Mouse (Mus musculus) kidney, embryonic 16.5 days (tissue): ENCODE results near the gene Abhd12. TPM values are rescaled to one million over a fixed set of nuclear protein-coding genes. Genes with fewer than 3 reads are reported as not detected.

Source experiments
- ATAC-seq: fragments of 200-750 bp; cut with Nextera tagmentation; 2 replicates; pipeline ENCODE4 v1.8.0; 2017; ENCODE audit warnings: moderate TSS enrichment; ENCODE audit not compliant: low FRiP score, low TSS enrichment
- H3K27ac ChIP-seq: fragments of 300-500 bp; sonication (generic); 2 replicates; pipeline ENCODE4 v1.5.1; 2014; ENCODE audit warnings: low read length
- H3K27me3 ChIP-seq: fragments of 300-500 bp; sonication (generic); 2 replicates; pipeline ENCODE4 v1.6.1; 2014; ENCODE audit warnings: low read length, control low read depth, mixed read lengths; ENCODE audit not compliant: insufficient read depth
- H3K36me3 ChIP-seq: fragments of 300-500 bp; sonication (generic); 2 replicates; pipeline ENCODE4 v1.6.1; 2014; ENCODE audit warnings: low read length, control low read depth, mixed read lengths; ENCODE audit not compliant: insufficient read depth
- H3K4me1 ChIP-seq: fragments of 300-500 bp; sonication (generic); 2 replicates; pipeline ENCODE4 v1.6.1; 2014; ENCODE audit warnings: low read length, control low read depth, mixed read lengths; ENCODE audit not compliant: insufficient read depth
- H3K4me2 ChIP-seq: fragments of 300-500 bp; sonication (generic); replicated peaks from 2 replicates; pipeline ENCODE4 v1.6.1; 2014; ENCODE audit warnings: low read depth, low read length
- H3K4me3 ChIP-seq: fragments of 300-500 bp; sonication (generic); 2 replicates; pipeline ENCODE4 v1.5.1; 2014; ENCODE audit warnings: mild to moderate bottlenecking, low read length
- H3K9ac ChIP-seq: fragments of 300-500 bp; sonication (generic); replicated peaks from 2 replicates; pipeline ENCODE4 v1.6.1; 2014; ENCODE audit warnings: low read length
- H3K9me3 ChIP-seq: fragments of 300-500 bp; sonication (generic); 2 replicates; pipeline ENCODE4 v1.6.1; 2016; ENCODE audit warnings: low read length, control low read depth
- WGBS: fragments of 180-500 bp; shearing (Covaris S2); extraction: QIAGEN DNeasy Blood & Tissue Kit; methylation state at CpG from one replicate; pipeline ENCODE4 v1.1.7; 2014; 5-methylcytosine and 5-hydroxymethylcytosine counted together
- polyA plus RNA-seq: library from polyadenylated mRNA; unstranded; fragments of >200 nt; fragmentation: Nextera tagmentation; extraction: Ambion mirVana; gene quantifications from 2 replicates; pipeline ENCODE4 v1.2.1, GENCODE M21; 2015

The Abhd12 gene
- polyA plus RNA-seq, 1 experiment from 2014 or later = 74.1 TPM

DNA sequence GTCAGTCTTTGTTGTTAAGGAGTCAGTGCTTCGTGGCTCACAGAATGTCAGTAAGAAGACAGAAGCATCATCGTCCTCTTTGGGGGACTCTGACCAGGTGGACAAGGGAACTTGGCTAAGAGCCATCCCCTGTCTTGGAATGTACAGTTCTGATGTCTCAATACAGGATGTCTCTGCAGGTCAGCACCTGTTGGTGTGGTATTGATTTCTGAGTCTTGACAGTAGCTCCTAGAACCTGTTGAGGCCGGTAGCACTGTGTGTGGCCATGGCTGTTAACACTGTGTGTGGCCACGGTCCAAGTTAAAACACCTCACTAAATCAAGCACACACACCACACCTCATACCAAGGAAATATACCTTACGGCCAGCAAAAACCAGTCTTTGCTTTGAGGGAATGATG lies 103.9 kb downstream of the Abhd12 start:
- no peak for ATAC-seq
- 89% methylated on average over 5 of the region's 5 CpGs for WGBS
- Histone ChIP-seq H3K4me3 (no peak overlapping the region), H3K9me3 (no peaks in the 10 kb centered on the region), H3K27me3 (no peaks in the 10 kb centered on the region), H3K4me2 (no peak overlapping the region), H3K4me1 (no peaks in the 10 kb centered on the region), H3K9ac (no peak overlapping the region), H3K27ac (no peak overlapping the region), H3K36me3 (peaks cover 31% of the 10 kb centered on the region)

DNA sequence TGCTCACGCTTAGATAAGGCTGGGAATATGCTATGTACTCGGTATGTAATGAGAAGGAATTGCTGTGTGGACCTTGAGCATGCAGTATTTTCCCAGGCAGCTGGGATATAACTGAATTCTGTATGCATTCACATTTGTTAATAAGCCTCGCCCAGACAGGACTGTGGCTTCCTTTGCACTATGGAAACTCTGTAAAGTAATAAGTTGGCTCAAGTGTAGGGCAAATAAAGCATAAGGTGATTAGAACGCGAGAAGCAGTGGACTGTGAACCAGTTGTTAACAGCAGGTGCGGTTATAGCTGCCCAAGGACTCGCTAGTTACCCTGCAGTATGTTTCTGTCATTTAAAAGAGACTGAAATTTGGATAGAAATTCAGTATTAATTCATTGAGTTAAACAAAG lies 106.5 kb downstream of the Abhd12 start:
- 81% methylated on average over 7 of the region's 7 CpGs for WGBS
- Histone ChIP-seq H3K36me3 (peaks cover 23% of the 10 kb centered on the region), H3K9me3 (no peaks in the 10 kb centered on the region)

DNA sequence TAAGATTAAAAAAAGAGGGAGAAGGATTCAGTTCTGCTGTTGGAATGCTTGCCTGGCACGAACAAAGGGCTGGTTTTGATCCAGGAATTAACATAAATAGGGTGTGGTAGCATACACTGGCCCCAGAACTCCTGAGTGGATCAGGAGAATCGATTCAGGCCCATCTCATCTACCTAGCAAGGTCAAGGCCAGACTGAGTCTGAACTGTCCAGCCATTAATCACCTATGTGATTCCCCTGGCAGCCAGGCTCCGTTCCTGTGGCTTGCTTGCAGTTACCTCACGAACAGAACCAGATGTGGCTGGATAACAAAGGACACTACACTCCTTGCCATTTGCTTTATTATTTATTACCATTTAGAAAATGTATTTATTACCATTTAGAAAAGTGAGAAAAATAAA lies 111.2 kb downstream of the Abhd12 start:
- ATAC-seq = no peak
- Histone ChIP-seq H3K27ac (no peak overlapping the region), H3K9me3 (no peaks in the 10 kb centered on the region), H3K27me3 (no peaks in the 10 kb centered on the region), H3K9ac (no peak overlapping the region), H3K36me3 (peaks cover 18% of the 10 kb centered on the region), H3K4me2 (no peak overlapping the region), H3K4me1 (peaks cover 11% of the 10 kb centered on the region), H3K4me3 (no peak overlapping the region)
- 54% methylated on average over 4 of the region's 4 CpGs for WGBS

More for the DNA sequence above, 106.5 kb downstream of the Abhd12 start:
- no peak overlapping the region for H3K4me3 ChIP-seq
- H3K9ac ChIP-seq = no peak overlapping the region
- ATAC-seq = no peak
- no peaks in the 10 kb centered on the region for H3K4me1 ChIP-seq
- H3K4me2 ChIP-seq = no peak overlapping the region
- no peaks in the 10 kb centered on the region for H3K27me3 ChIP-seq
- H3K27ac ChIP-seq = no peak overlapping the region

DNA sequence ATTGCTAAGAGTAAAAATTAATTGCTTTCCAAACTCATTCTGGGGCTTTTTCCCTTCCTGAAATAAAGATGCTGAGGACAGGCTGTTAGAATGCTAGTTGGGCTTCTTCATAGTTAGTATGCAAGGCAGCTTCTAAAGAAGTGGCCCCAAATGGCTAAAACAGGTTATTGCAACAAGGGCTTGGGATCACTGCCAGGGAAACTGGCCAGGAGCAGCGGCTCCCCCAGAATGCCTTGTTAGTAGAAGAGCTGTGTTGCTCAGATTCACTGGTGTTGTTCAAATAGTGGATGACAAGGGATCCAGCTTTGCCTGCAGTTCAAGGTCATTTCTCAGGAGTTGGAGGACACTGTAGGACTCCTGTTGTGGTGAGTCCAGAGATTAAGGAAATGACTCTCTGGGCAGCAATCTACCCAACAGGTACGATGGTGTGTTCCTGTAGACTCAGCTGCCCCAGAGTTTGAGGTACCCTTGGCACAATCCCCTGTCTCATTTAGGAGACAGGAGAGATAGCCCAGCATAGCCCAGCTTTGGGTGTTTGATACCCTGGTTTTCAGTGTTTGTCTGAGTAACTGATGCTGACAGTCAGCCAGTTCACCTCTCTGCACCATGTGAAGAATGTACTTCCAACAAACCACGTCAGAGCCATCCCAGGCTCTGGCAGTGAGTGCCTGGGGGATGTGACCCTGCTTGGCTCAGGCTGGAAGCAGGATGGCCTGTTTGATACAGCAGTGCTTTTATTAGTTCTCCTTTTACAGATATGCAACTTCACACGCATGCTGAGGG lies 115.6 kb downstream of the Abhd12 start:
- 50% methylated on average over 4 of the region's 4 CpGs for WGBS
- Histone ChIP-seq H3K4me2 (peak overlapping the region; percentile 15; the same call in 1 of the 2 replicates), H3K27me3 (no peaks in the 10 kb centered on the region), H3K36me3 (peaks cover 5% of the 10 kb centered on the region; the same call in 1 of the 2 replicates), H3K9ac (peak overlapping the region; percentile 29), H3K9me3 (no peaks in the 10 kb centered on the region), H3K27ac (0 out of 2 replicates have a peak overlapping the region, but pooled peaks have one; percentile 4), H3K4me3 (0 out of 2 replicates have a peak overlapping the region, but pooled peaks have one; percentile 2), H3K4me1 (peaks cover 35% of the 10 kb centered on the region)
- no peak for ATAC-seq

DNA sequence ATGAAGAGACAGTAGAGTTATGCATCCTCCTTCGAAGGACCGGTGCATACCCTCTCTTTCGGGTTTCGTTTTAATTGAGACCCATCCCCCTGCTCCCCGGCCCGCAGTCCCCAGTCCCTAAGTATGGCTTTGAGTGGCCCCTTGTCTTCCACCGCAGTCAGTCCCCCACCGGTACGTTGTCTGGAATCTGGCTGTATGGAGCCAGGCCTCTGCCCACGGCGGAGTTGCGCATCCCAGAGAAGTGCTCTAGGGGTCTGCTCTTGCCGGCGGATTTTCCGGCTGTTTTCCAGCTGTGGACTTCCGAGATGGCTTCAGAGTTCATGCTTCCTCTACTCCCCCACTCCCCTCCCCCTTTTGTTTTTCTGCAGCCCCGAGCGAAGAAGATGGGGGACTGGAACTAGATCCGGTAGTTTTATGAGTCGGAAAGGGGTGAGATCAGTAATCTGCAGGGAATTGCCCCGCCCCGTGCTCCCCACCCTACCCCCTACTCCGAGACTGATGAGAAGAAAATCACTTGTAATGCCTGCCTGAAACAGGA lies 117.2 kb downstream of the Abhd12 start:
- Histone ChIP-seq H3K27me3 (no peaks in the 10 kb centered on the region), H3K4me2 (peak overlapping the region; percentile 82), H3K9me3 (no peaks in the 10 kb centered on the region), H3K36me3 (peaks cover 2% of the 10 kb centered on the region; the same call in 1 of the 2 replicates), H3K4me1 (peaks cover 41% of the 10 kb centered on the region), H3K4me3 (peak overlapping the region; percentile 85), H3K9ac (peak overlapping the region; percentile 78), H3K27ac (peak overlapping the region; percentile 82)
- WGBS = 1% methylated on average over 23 of the region's 23 CpGs
- ATAC-seq = peak; percentile 64

DNA sequence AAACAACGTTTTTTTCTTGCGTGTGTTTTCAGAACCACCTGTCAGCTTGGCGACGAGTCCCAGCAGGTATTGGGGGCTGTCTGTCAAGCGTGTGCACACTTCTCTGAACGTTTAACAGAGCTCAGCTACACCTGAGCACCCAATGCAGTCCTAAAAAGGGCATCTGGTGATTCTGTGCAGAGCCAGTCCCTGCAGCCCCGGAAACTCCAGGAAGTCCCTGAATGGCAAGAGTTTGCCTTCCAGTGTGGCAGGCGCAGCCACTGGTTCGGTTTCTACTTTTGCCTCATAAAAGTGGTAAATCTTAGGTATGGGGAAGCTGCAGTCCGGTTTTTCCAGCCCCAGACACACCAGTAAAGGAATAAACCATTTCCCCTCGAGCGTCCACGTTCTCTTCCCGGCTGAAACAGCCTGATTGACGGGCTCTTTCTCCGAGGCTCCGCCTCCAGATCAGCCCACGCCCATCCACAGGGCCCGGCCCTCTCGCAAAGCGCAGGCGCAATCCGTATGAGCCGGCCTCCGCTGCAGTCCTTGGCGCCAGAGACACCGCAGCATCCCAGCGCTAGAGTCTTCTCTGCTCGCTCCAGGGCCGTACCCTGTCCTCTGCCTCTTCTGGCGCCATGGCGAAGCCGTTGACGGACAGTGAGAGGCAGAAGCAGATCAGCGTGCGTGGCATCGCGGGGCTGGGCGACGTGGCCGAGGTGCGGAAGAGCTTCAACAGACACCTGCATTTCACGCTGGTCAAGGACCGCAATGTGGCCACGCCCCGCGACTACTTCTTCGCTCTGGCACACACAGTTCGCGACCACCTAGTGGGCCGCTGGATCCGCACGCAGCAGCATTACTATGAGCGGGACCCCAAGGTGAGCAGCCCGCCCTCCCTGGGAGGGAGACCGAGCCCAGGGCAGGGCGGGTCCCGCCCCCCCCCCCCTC lies 118.0 kb downstream of the Abhd12 start, which contains the start of gene Pygb:
Gene Pygb (plus strand): TSS at position 485 of the 930 bp plus-strand sequence.
- H3K9ac ChIP-seq = peak within 1 kb of the TSS; percentile 78
- no peaks in the 10 kb centered on the region for H3K36me3 ChIP-seq
- peaks cover 41% of the 10 kb centered on the region for H3K4me1 ChIP-seq
- H3K4me3 ChIP-seq = peak within 1 kb of the TSS; percentile 85
- peak within 1 kb of the TSS; percentile 82 for H3K27ac ChIP-seq
- H3K27me3 ChIP-seq = no peaks in the 10 kb centered on the region
- H3K4me2 ChIP-seq = peak within 1 kb of the TSS; percentile 82
- ATAC-seq = peak; percentile 96
- 2% methylated on average over 58 of the region's 58 CpGs for WGBS
- H3K9me3 ChIP-seq = no peaks in the 10 kb centered on the region

DNA sequence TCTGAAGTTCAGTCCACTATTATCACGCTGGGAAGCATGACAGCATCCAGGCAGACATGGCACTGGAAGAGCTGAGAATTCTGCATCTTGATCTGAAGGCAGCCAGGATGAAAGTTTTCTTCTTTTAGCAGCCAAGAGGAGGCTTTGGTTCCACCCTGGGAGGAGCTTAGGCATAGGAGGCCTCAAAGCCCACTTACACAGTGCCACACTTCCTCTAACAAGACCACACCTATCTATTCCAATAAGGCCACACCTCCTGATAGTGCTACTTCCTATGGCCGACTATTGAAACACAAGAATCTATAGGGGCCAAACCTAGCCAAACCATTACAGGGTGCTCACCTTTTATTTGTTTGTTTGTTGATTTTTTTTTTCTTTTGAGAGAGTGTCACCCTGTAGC lies 121.7 kb downstream of the Abhd12 start:
- H3K9ac ChIP-seq = no peak overlapping the region
- no peak overlapping the region for H3K4me2 ChIP-seq
- 71% methylated on average over 2 of the region's 2 CpGs for WGBS
- no peak overlapping the region for H3K4me3 ChIP-seq
- no peaks in the 10 kb centered on the region for H3K27me3 ChIP-seq
- H3K36me3 ChIP-seq = no peaks in the 10 kb centered on the region
- no peaks in the 10 kb centered on the region for H3K9me3 ChIP-seq
- ATAC-seq = no peak
- no peak overlapping the region for H3K27ac ChIP-seq
- peaks cover 25% of the 10 kb centered on the region for H3K4me1 ChIP-seq

Other genes starting within 250 kb of the Abhd12 start
- 14.5 and 15.7 TPM in 2 replicates for gene Acss1, start 236.2 kb downstream of the Abhd12 start, polyA plus RNA-seq
- not detected in 2 replicates for gene Vsx1, start 215.4 kb downstream of the Abhd12 start, polyA plus RNA-seq
- 34.8 TPM in 2 replicates for gene Entpd6, start 155.7 kb downstream of the Abhd12 start, polyA plus RNA-seq
- 94.4 and 95.6 TPM in 2 replicates for gene Pygb, start 118.0 kb downstream of the Abhd12 start, polyA plus RNA-seq
- 41.6 and 43.3 TPM in 2 replicates for gene Gins1, start 659 bp upstream of the Abhd12 start, polyA plus RNA-seq
- 13.0 and 13.9 TPM in 2 replicates for gene Ninl, start 134.6 kb upstream of the Abhd12 start, polyA plus RNA-seq
- gene Nanp, start 134.7 kb upstream of the Abhd12 start, polyA plus RNA-seq = 46.1 and 49.5 TPM in 2 replicates
- not detected in 2 replicates for gene Gm14151, start 187.6 kb upstream of the Abhd12 start, polyA plus RNA-seq
- not detected in 2 replicates for gene Gm14147, start 193.5 kb upstream of the Abhd12 start, polyA plus RNA-seq